Mouse (Mus musculus): ENCODE data around the gene Gemin7. TPM values are rescaled to one million over a fixed set of nuclear protein-coding genes. Genes with fewer than 3 reads are reported as not detected.
A peak's percentile ranks its signal among the peaks of the same experiment; 100 is the strongest.
"Not testable (repeated sequence)": the region's sequence is repeated elsewhere in the genome, so short reads cannot be mapped to it uniquely, and the experiment has no call there.

Gene Gemin7
- 52.9 to 68.5 TPM (median 62.3 TPM) in 3 replicates for total RNA-seq (2017)

GRCm38 (mm10) chr7:19577141-19577852 lies at the start of gene Gemin7, which contains the start of gene Zfp296:
Gemin7 (minus strand) TSS chr7:19577595.
Zfp296 (plus strand) TSS chr7:19577287.
- ATAC-seq (replicated peaks; ENCODE audit: insufficient number of reproducible peaks, low FRiP score, low TSS enrichment, poor library complexity, severe bottlenecking) = 0 out of 2 replicates have a peak, but pooled peaks have one; percentile 2

- no peak for ATAC-seq (replicated peaks; ENCODE audit: insufficient number of reproducible peaks, low FRiP score, low TSS enrichment, poor library complexity, severe bottlenecking)
Measured at GRCm38 (mm10) chr7:19623433-19623832, 46.0 kb upstream of the Gemin7 start.

GRCm38 (mm10) chr7:19622241-19622640 lies 44.8 kb upstream of the Gemin7 start:
- ATAC-seq (replicated peaks; ENCODE audit: insufficient number of reproducible peaks, low FRiP score, low TSS enrichment, poor library complexity, severe bottlenecking) = no peak

- ATAC-seq (replicated peaks; ENCODE audit: insufficient number of reproducible peaks, low FRiP score, low TSS enrichment, poor library complexity, severe bottlenecking) = no peak
Measured at GRCm38 (mm10) chr7:19620811-19621210, 43.4 kb upstream of the Gemin7 start.

GRCm38 (mm10) chr7:19619004-19619801 lies 41.8 kb upstream of the Gemin7 start:
- ATAC-seq (replicated peaks; ENCODE audit: insufficient number of reproducible peaks, low FRiP score, low TSS enrichment, poor library complexity, severe bottlenecking) = peak; percentile 83

GRCm38 (mm10) chr7:19615036-19615577 lies 37.7 kb upstream of the Gemin7 start:
- no peak for ATAC-seq (replicated peaks; ENCODE audit: insufficient number of reproducible peaks, low FRiP score, low TSS enrichment, poor library complexity, severe bottlenecking)

- no peak for ATAC-seq (replicated peaks; ENCODE audit: insufficient number of reproducible peaks, low FRiP score, low TSS enrichment, poor library complexity, severe bottlenecking)
Measured at GRCm38 (mm10) chr7:19610969-19611368, 33.6 kb upstream of the Gemin7 start.

- ATAC-seq (replicated peaks; ENCODE audit: insufficient number of reproducible peaks, low FRiP score, low TSS enrichment, poor library complexity, severe bottlenecking) = no peak
Measured at GRCm38 (mm10) chr7:19609641-19610332, 32.4 kb upstream of the Gemin7 start.

GRCm38 (mm10) chr7:19607291-19607690 lies 29.9 kb upstream of the Gemin7 start:
- no peak for ATAC-seq (replicated peaks; ENCODE audit: insufficient number of reproducible peaks, low FRiP score, low TSS enrichment, poor library complexity, severe bottlenecking)

GRCm38 (mm10) chr7:19604606-19605214 lies 27.3 kb upstream of the Gemin7 start:
- not testable (repeated sequence) for ATAC-seq (replicated peaks; ENCODE audit: insufficient number of reproducible peaks, low FRiP score, low TSS enrichment, poor library complexity, severe bottlenecking)

- peak; percentile 99 for ATAC-seq (replicated peaks; ENCODE audit: insufficient number of reproducible peaks, low FRiP score, low TSS enrichment, poor library complexity, severe bottlenecking)
Measured at GRCm38 (mm10) chr7:19603849-19604605, 26.6 kb upstream of the Gemin7 start, which contains the start of gene Clasrp. Clasrp (minus strand) TSS chr7:19604486.

- no peak for ATAC-seq (replicated peaks; ENCODE audit: insufficient number of reproducible peaks, low FRiP score, low TSS enrichment, poor library complexity, severe bottlenecking)
Measured at GRCm38 (mm10) chr7:19603055-19603454, 25.7 kb upstream of the Gemin7 start.

- ATAC-seq (replicated peaks; ENCODE audit: insufficient number of reproducible peaks, low FRiP score, low TSS enrichment, poor library complexity, severe bottlenecking) = no peak
Measured at GRCm38 (mm10) chr7:19600562-19600961, 23.2 kb upstream of the Gemin7 start.

- no peak for ATAC-seq (replicated peaks; ENCODE audit: insufficient number of reproducible peaks, low FRiP score, low TSS enrichment, poor library complexity, severe bottlenecking)
Measured at GRCm38 (mm10) chr7:19593061-19593730, 15.8 kb upstream of the Gemin7 start.

- peak; percentile 70 for ATAC-seq (replicated peaks; ENCODE audit: insufficient number of reproducible peaks, low FRiP score, low TSS enrichment, poor library complexity, severe bottlenecking)
Measured at GRCm38 (mm10) chr7:19589917-19590316, 12.5 kb upstream of the Gemin7 start.

GRCm38 (mm10) chr7:19589207-19589606 lies 11.8 kb upstream of the Gemin7 start:
- ATAC-seq (replicated peaks; ENCODE audit: insufficient number of reproducible peaks, low FRiP score, low TSS enrichment, poor library complexity, severe bottlenecking) = no peak

- ATAC-seq (replicated peaks; ENCODE audit: insufficient number of reproducible peaks, low FRiP score, low TSS enrichment, poor library complexity, severe bottlenecking) = no peak
Measured at GRCm38 (mm10) chr7:19586269-19586668, 8.9 kb upstream of the Gemin7 start.
